Mouse (Mus musculus): ENCODE results near the gene Rgs6. TPM values are rescaled to one million over a fixed set of nuclear protein-coding genes. Genes with fewer than 3 reads are reported as not detected.

The Rgs6 gene
- polyA plus RNA-seq, 2 experiments from 2014 or later: 0.49 TPM; not detected in 1

GRCm38 (mm10) chr12:82880711-82881110, 292.6 kb downstream of the Rgs6 start:
- ATAC-seq: no peak

GRCm38 (mm10) chr12:82883079-82883478, 295.0 kb downstream of the Rgs6 start:
- ATAC-seq: no peak

GRCm38 (mm10) chr12:82894971-82895838, 307.1 kb downstream of the Rgs6 start:
- no peak for ATAC-seq

- ATAC-seq: no peak
Observed at GRCm38 (mm10) chr12:82905773-82906172, 317.7 kb downstream of the Rgs6 start.

GRCm38 (mm10) chr12:82910846-82911245, 322.8 kb downstream of the Rgs6 start:
- ATAC-seq: no peak

- ATAC-seq: no peak
Observed at GRCm38 (mm10) chr12:82914127-82914526, 326.0 kb downstream of the Rgs6 start.

- no peak for ATAC-seq
Observed at GRCm38 (mm10) chr12:82920146-82920545, 332.1 kb downstream of the Rgs6 start.

- ATAC-seq: no peak
Observed at GRCm38 (mm10) chr12:82921287-82922015, 333.4 kb downstream of the Rgs6 start.

- no peak for ATAC-seq
Observed at GRCm38 (mm10) chr12:82922856-82923506, 334.9 kb downstream of the Rgs6 start.

- no peak for ATAC-seq
Observed at GRCm38 (mm10) chr12:82932706-82933461, 344.8 kb downstream of the Rgs6 start.

GRCm38 (mm10) chr12:82935121-82935762, 347.1 kb downstream of the Rgs6 start:
- no peak for ATAC-seq

GRCm38 (mm10) chr12:82935767-82936166, 347.7 kb downstream of the Rgs6 start:
- no peak for ATAC-seq

GRCm38 (mm10) chr12:82940461-82940860, 352.4 kb downstream of the Rgs6 start:
- ATAC-seq: no peak

- no peak for ATAC-seq
Observed at GRCm38 (mm10) chr12:82946507-82946906, 358.4 kb downstream of the Rgs6 start.

- peak; percentile 36 for ATAC-seq
Observed at GRCm38 (mm10) chr12:82961111-82961510, 373.0 kb downstream of the Rgs6 start.

GRCm38 (mm10) chr12:82961852-82962251, 373.8 kb downstream of the Rgs6 start:
- no peak for ATAC-seq

- no peak for ATAC-seq
Observed at GRCm38 (mm10) chr12:82970521-82971105, 382.5 kb downstream of the Rgs6 start.

- ATAC-seq: no peak
Observed at GRCm38 (mm10) chr12:82971176-82971575, 383.1 kb downstream of the Rgs6 start.

- ATAC-seq: no peak
Observed at GRCm38 (mm10) chr12:82972661-82973060, 384.6 kb downstream of the Rgs6 start.

GRCm38 (mm10) chr12:82973771-82974170, 385.7 kb downstream of the Rgs6 start:
- ATAC-seq: no peak

GRCm38 (mm10) chr12:82978275-82978674, 390.2 kb downstream of the Rgs6 start:
- ATAC-seq: no peak

- no peak for ATAC-seq
Observed at GRCm38 (mm10) chr12:82982716-82983115, 394.6 kb downstream of the Rgs6 start.
